Mouse (Mus musculus) liver, embryonic 14.5 days (tissue): ENCODE results near the gene Ank2. TPM values are rescaled to one million over a fixed set of nuclear protein-coding genes. Genes with fewer than 3 reads are reported as not detected.

Experiments
- ATAC-seq: fragments of 200-750 bp; cut with Nextera tagmentation; 2 replicates; pipeline ENCODE4 v1.8.0; 2017; ENCODE audit warnings: moderate number of reproducible peaks, mild to moderate bottlenecking, moderate library complexity; ENCODE audit not compliant: insufficient read depth
- DNase-seq, 3 experiments: peaks; one replicate each; pipeline ENCODE4 v3.0.0-alpha.2; 2012 to 2013; ENCODE audit warnings: low read depth in 3 of 3, low spot score in 3 of 3
- H3K27ac ChIP-seq: fragments of 300-500 bp; sonication (generic); 2 replicates; pipeline ENCODE4 v1.5.1; 2014; ENCODE audit warnings: moderate library complexity, mild to moderate bottlenecking, control low read depth, inconsistent platforms
- H3K27me3 ChIP-seq: fragments of 300-500 bp; sonication (generic); 2 replicates; pipeline ENCODE4 v1.6.1; 2014; ENCODE audit warnings: mild to moderate bottlenecking, low read length, moderate library complexity; ENCODE audit not compliant: control insufficient read depth, insufficient read depth
- H3K36me3 ChIP-seq: fragments of 300-500 bp; sonication (generic); replicated peaks from 2 replicates; pipeline ENCODE4 v1.6.1; 2014; ENCODE audit warnings: low read depth; ENCODE audit not compliant: control insufficient read depth, insufficient read depth
- H3K4me1 ChIP-seq, 2 experiments: fragments of 200-500 bp in 1 of 2; fragments of 300-500 bp in 1 of 2; sonication (generic) in 1 of 2; replicated peaks; 2 replicates each; pipeline ENCODE4 v1.6.1; 2012 to 2014; ENCODE audit warnings: antibody characterized with exemption in 1 of 2, inconsistent platforms in 1 of 2, low read length in 1 of 2; ENCODE audit not compliant: control insufficient read depth in 2 of 2, insufficient read depth in 2 of 2
- H3K4me2 ChIP-seq: fragments of 300-500 bp; sonication (generic); 2 replicates; pipeline ENCODE4 v1.6.1; 2014; ENCODE audit warnings: low read depth, mild to moderate bottlenecking, control low read depth, moderate library complexity
- H3K4me3 ChIP-seq, 2 experiments: fragments of 200-500 bp in 1 of 2; fragments of 300-500 bp in 1 of 2; sonication (generic) in 1 of 2; 2 replicates each; pipeline ENCODE4 v1.5.1; 2012 to 2014; ENCODE audit warnings: low read depth in 2 of 2, low read length in 2 of 2, mild to moderate bottlenecking in 2 of 2, control low read depth in 1 of 2, inconsistent platforms in 1 of 2, moderate library complexity in 1 of 2; ENCODE audit not compliant: insufficient read depth in 1 of 2
- H3K9ac ChIP-seq: fragments of 300-500 bp; sonication (generic); replicated peaks from 2 replicates; pipeline ENCODE4 v1.6.1; 2014; ENCODE audit warnings: mild to moderate bottlenecking, control low read depth, moderate library complexity
- H3K9me3 ChIP-seq: fragments of 300-500 bp; sonication (generic); 2 replicates; pipeline ENCODE4 v1.6.1; 2016; ENCODE audit warnings: low read length, mixed read lengths; ENCODE audit not compliant: control insufficient read depth
- CTCF ChIP-seq: IDR thresholded peaks from 2 replicates; pipeline ENCODE4 v1.5.1; 2016; ENCODE audit warnings: antibody characterized with exemption, low read depth, control low read depth
- EP300 ChIP-seq: IDR thresholded peaks from 2 replicates; pipeline ENCODE4 v1.6.1; 2016; ENCODE audit warnings: antibody characterized with exemption, low read depth
- WGBS: fragments of 180-500 bp; shearing (Covaris S2); extraction: QIAGEN DNeasy Blood & Tissue Kit; methylation state at CpG from one replicate; pipeline ENCODE4 v1.1.7; 2014; ENCODE audit not compliant: insufficient replicate concordance; 5-methylcytosine and 5-hydroxymethylcytosine counted together
- polyA plus RNA-seq, 2 experiments: library from polyadenylated mRNA; depleted of rRNA in 1 of 2; stranded (reverse) in 1 of 2; unstranded in 1 of 2; fragments of >200 nt; fragmentation: Nextera tagmentation in 1 of 2; extraction: Ambion mirVana in 1 of 2; gene quantifications; 2 replicates each; pipeline versions ENCODE4 v1.2.1 to v1.2.3; 2012 to 2014

The Ank2 gene
- polyA plus RNA-seq, 2 experiments = 4.8 to 5.2 TPM

GRCm38 (mm10) chr3:127521156-127521555 lies 22.0 kb upstream of the Ank2 start:
- H3K27ac ChIP-seq = no peak overlapping the region
- WGBS = 55% methylated on average over 10 of the region's 10 CpGs
- no peak overlapping the region for H3K4me2 ChIP-seq
- no peak overlapping the region for H3K9ac ChIP-seq
- H3K4me3 ChIP-seq = no peak overlapping the region
- no peaks in the 10 kb centered on the region for H3K9me3 ChIP-seq
- H3K4me1 ChIP-seq = no peaks in the 10 kb centered on the region
- ATAC-seq = no peak
- H3K36me3 ChIP-seq = no peaks in the 10 kb centered on the region
- TF ChIP-seq CTCF (no peak), EP300 (no peak)
- H3K27me3 ChIP-seq = no peaks in the 10 kb centered on the region
- DNase-seq = no peak

- H3K4me3 ChIP-seq = no peak overlapping the region
- no peak overlapping the region for H3K27ac ChIP-seq
- H3K4me2 ChIP-seq = no peak overlapping the region
- WGBS = 53% methylated on average over 6 of the region's 6 CpGs
- ATAC-seq (no peak), DNase-seq (no peak)
- H3K27me3 ChIP-seq = no peaks in the 10 kb centered on the region
- H3K4me1 ChIP-seq = no peaks in the 10 kb centered on the region
- H3K9ac ChIP-seq = no peak overlapping the region
- H3K9me3 ChIP-seq = no peaks in the 10 kb centered on the region
- no peaks in the 10 kb centered on the region for H3K36me3 ChIP-seq
- TF ChIP-seq EP300 (no peak), CTCF (no peak)
These were observed 21.1 kb upstream of the Ank2 start for GRCm38 (mm10) chr3:127520300-127520699.

- Histone ChIP-seq H3K4me3 (no peak overlapping the region), H3K9ac (no peak overlapping the region), H3K36me3 (no peaks in the 10 kb centered on the region), H3K27ac (no peak overlapping the region), H3K9me3 (no peaks in the 10 kb centered on the region), H3K4me1 (no peaks in the 10 kb centered on the region), H3K4me2 (no peak overlapping the region), H3K27me3 (no peaks in the 10 kb centered on the region)
- 76% methylated on average over 1 of the region's 1 CpGs for WGBS
- no peak for ATAC-seq
- no peak for TF ChIP-seq CTCF
- no peak for TF ChIP-seq EP300
- no peak for DNase-seq
These were observed 16.1 kb upstream of the Ank2 start for GRCm38 (mm10) chr3:127515251-127515650.

GRCm38 (mm10) chr3:127513699-127514098 lies 14.5 kb upstream of the Ank2 start:
- DNase-seq (no peak), ATAC-seq (no peak)
- TF ChIP-seq EP300 (no peak), CTCF (no peak)
- Histone ChIP-seq H3K27me3 (no peaks in the 10 kb centered on the region), H3K9me3 (no peaks in the 10 kb centered on the region), H3K9ac (no peak overlapping the region), H3K27ac (no peak overlapping the region), H3K36me3 (no peaks in the 10 kb centered on the region), H3K4me2 (no peak overlapping the region), H3K4me3 (no peak overlapping the region), H3K4me1 (no peaks in the 10 kb centered on the region)
- 63% methylated on average over 2 of the region's 2 CpGs for WGBS

- Histone ChIP-seq H3K36me3 (no peaks in the 10 kb centered on the region), H3K27me3 (no peaks in the 10 kb centered on the region), H3K4me2 (no peak overlapping the region), H3K27ac (no peak overlapping the region), H3K9me3 (no peaks in the 10 kb centered on the region), H3K4me1 (no peaks in the 10 kb centered on the region), H3K9ac (no peak overlapping the region), H3K4me3 (no peak overlapping the region)
- DNase-seq (no peak), ATAC-seq (no peak)
- 59% methylated on average over 15 of the region's 15 CpGs for WGBS
- no peak for TF ChIP-seq EP300
These were observed 13.7 kb upstream of the Ank2 start for GRCm38 (mm10) chr3:127512794-127513335.
